18 mouse cellular contexts compared by ENCODE assay signal in genomic region chr4:59572521-59573118, GRCm38 (mm10). TPM values are rescaled to one million over a fixed set of nuclear protein-coding genes. Genes with fewer than 3 reads are reported as not detected.
DNase-seq lines count a peak whose midpoint lies in the region; ATAC-seq and TF ChIP-seq lines count a peak whose summit lies in the region.
"Had no signal": no experiment of that assay in that cellular context is flagged by ENCODE, and none has a peak within 500 bp of the region (broad histone marks: within the 10 kb centered on the region; RNA-seq: fewer than 3 reads in every experiment).

No protein-coding gene starts in this region.

- H3K4me1 ChIP-seq in G1E (ENCODE audit: insufficient read depth, low read depth, low read length) = peaks cover 45% of the 10 kb centered on the region
- H3K4me1 ChIP-seq in embryonic facial prominence, embryonic 10.5 days = no peaks in the 10 kb centered on the region
- H3K4me1 ChIP-seq: hindbrain, embryonic 13.5 days; intestine, embryonic 15.5 days; midbrain, embryonic 12.5 days had no signal

- DNase-seq in G1E (ENCODE audit: low spot score) = no peak
- peak; percentile 32 for DNase-seq in MEL-GATA-1-ER (ENCODE audit: extremely low read depth, low read depth)
- peak; percentile 19 for DNase-seq in liver
- DNase-seq in embryonic facial prominence, embryonic 10.5 days (ENCODE audit: low spot score) = no peak
- DNase-seq in adrenal gland, postnatal 25 days = no peak
- DNase-seq: adrenal gland, postnatal 36 days; cerebellum, adult 9-11 months; gastrocnemius, postnatal 14 days; heart, postnatal 10 days; layer of hippocampus, postnatal 36 days; lung, postnatal 36 days; right cerebral cortex, postnatal 25 days; thymus, postnatal 36 days had no signal

- WGBS in embryonic facial prominence, embryonic 10.5 days = 87% methylated on average over 11 of the region's 11 CpGs

- no peaks in the 10 kb centered on the region; the same call in 1 of the 2 replicates for H3K27me3 ChIP-seq in G1E (ENCODE audit: insufficient read depth, low read length)
- no peaks in the 10 kb centered on the region for H3K27me3 ChIP-seq in embryonic facial prominence, embryonic 10.5 days (replicated peaks; ENCODE audit: low read depth, poor library complexity, severe bottlenecking)
- H3K27me3 ChIP-seq: hindbrain, embryonic 13.5 days; intestine, embryonic 15.5 days; midbrain, embryonic 12.5 days had no signal

- H3K4me3 ChIP-seq in G1E (ENCODE audit: low read depth, low read length) = no peak overlapping the region; the same call in 1 of the 2 replicates
- no peak overlapping the region for H3K4me3 ChIP-seq in embryonic facial prominence, embryonic 10.5 days
- H3K4me3 ChIP-seq: hindbrain, embryonic 13.5 days; intestine, embryonic 15.5 days; midbrain, embryonic 12.5 days had no signal

- no peak overlapping the region for H3K27ac ChIP-seq in embryonic facial prominence, embryonic 10.5 days (replicated peaks)
- H3K27ac ChIP-seq: hindbrain, embryonic 13.5 days; intestine, embryonic 15.5 days; midbrain, embryonic 12.5 days had no signal

- no peaks in the 10 kb centered on the region; the same call in 1 of the 2 replicates for H3K9me3 ChIP-seq in G1E (replicated peaks)
- no peaks in the 10 kb centered on the region for H3K9me3 ChIP-seq in embryonic facial prominence, embryonic 10.5 days
- H3K9me3 ChIP-seq: hindbrain, embryonic 13.5 days; intestine, embryonic 15.5 days; midbrain, embryonic 12.5 days had no signal

- no peaks in the 10 kb centered on the region for H3K36me3 ChIP-seq in G1E (replicated peaks)
- H3K36me3 ChIP-seq in embryonic facial prominence, embryonic 10.5 days (replicated peaks) = no peaks in the 10 kb centered on the region
- H3K36me3 ChIP-seq: hindbrain, embryonic 13.5 days; intestine, embryonic 15.5 days; midbrain, embryonic 12.5 days had no signal

- peak; percentile 38 for ATAC-seq in G1E (ENCODE audit: extremely low read depth, insufficient number of reproducible peaks, low FRiP score, poor library complexity, severe bottlenecking)
- ATAC-seq in megakaryocyte progenitor cell, adult 5-6 weeks (replicated peaks; ENCODE audit: poor library complexity) = peak; percentile 74
- no peak for ATAC-seq in CD4-positive, CD25-positive, alpha-beta regulatory T cell, adult 4 months
- ATAC-seq: intestine, embryonic 15.5 days had no signal

- no peak for TF ChIP-seq CTCF in G1E (IDR thresholded peaks at IDR 0.05; ENCODE audit: low read depth, low read length)

RNA-seq across cellular contexts. Expression of gene Hsdl2, which starts 8.7 kb away (rescaled TPM):
- total RNA-seq in G1E (2014; fragmentation: Nextera tagmentation) = 25.0 and 38.5 TPM in 2 replicates
- total RNA-seq in G1E (2017) = 17.9 and 18.5 TPM in 2 replicates
- polyA plus RNA-seq in G1E (2012) = 1.9 and 2.0 TPM in 2 replicates
- total RNA-seq in megakaryocyte progenitor cell, adult 5-6 weeks (2015) = 53.7 and 59.9 TPM in 2 replicates
- total RNA-seq in megakaryocyte progenitor cell, adult 5-6 weeks (2017) = 59.6 and 61.6 TPM in 2 replicates
- 18.3 and 18.8 TPM in 2 replicates for polyA plus RNA-seq in embryonic facial prominence, embryonic 10.5 days (2016; fragmentation: Nextera tagmentation; extraction: Ambion mirVana)
- polyA plus RNA-seq in CD4-positive, CD25-positive, alpha-beta regulatory T cell, adult 4 months (2017; shearing (Covaris generic)) = 10 to 100 TPM; 35.2 to 42.3 TPM
- total RNA-seq in adrenal gland, postnatal 25 days (2021) = 65.0 and 77.2 TPM in 2 replicates

RNA-seq across cellular contexts. Expression of gene Ptbp3, which starts 23.5 kb away (rescaled TPM):
- 569 and 608 TPM in 2 replicates for total RNA-seq in G1E (2014; fragmentation: Nextera tagmentation)
- total RNA-seq in G1E (2017) = 323 and 358 TPM in 2 replicates
- polyA plus RNA-seq in G1E (2012) = 135 and 136 TPM in 2 replicates
- 275 and 331 TPM in 2 replicates for total RNA-seq in megakaryocyte progenitor cell, adult 5-6 weeks (2015)
- total RNA-seq in megakaryocyte progenitor cell, adult 5-6 weeks (2017) = 231 and 237 TPM in 2 replicates
- 35.4 and 35.8 TPM in 2 replicates for polyA plus RNA-seq in embryonic facial prominence, embryonic 10.5 days (2016; fragmentation: Nextera tagmentation; extraction: Ambion mirVana)
- polyA plus RNA-seq in CD4-positive, CD25-positive, alpha-beta regulatory T cell, adult 4 months (2017; shearing (Covaris generic)) = 10 to 100 TPM; 86.1 to 97.5 TPM
- total RNA-seq in adrenal gland, postnatal 25 days (2021) = 119 and 128 TPM in 2 replicates

RNA-seq across cellular contexts. Expression of gene E130308A19Rik, which starts 53.4 kb away (rescaled TPM):
- total RNA-seq in G1E (2014; fragmentation: Nextera tagmentation) (30.8 and 33.8 TPM in 2 replicates), G1E (2017) (7.0 and 8.1 TPM in 2 replicates)
- 6.1 and 7.5 TPM in 2 replicates for polyA plus RNA-seq in G1E (2012)
- 8.1 and 9.2 TPM in 2 replicates for total RNA-seq in megakaryocyte progenitor cell, adult 5-6 weeks (2015)
- 4.2 and 6.8 TPM in 2 replicates for total RNA-seq in megakaryocyte progenitor cell, adult 5-6 weeks (2017)
- 40.8 and 41.1 TPM in 2 replicates for polyA plus RNA-seq in embryonic facial prominence, embryonic 10.5 days (2016; fragmentation: Nextera tagmentation; extraction: Ambion mirVana)
- polyA plus RNA-seq in CD4-positive, CD25-positive, alpha-beta regulatory T cell, adult 4 months (2017; shearing (Covaris generic)) = 10 to 100 TPM; 12.6 to 18.7 TPM
- 19.8 and 21.0 TPM in 2 replicates for total RNA-seq in adrenal gland, postnatal 25 days (2021)

Comparison
In these comparisons a context has a peak if more than half of its experiments do, and no peak if none do; other contexts are left out.
1. DNase-seq: peak in MEL-GATA-1-ER (single experiment) and liver (single experiment); none in G1E (single experiment), embryonic facial prominence, embryonic 10.5 days (single experiment) and adrenal gland, postnatal 25 days (single experiment).